Mouse (Mus musculus) testis, adult 2 months (tissue): Measurements from ENCODE around the gene Hist1h2bq.
"Not testable (repeated sequence)": the region's sequence is repeated elsewhere in the genome, so short reads cannot be mapped to it uniquely, and the experiment has no call there.

ENCODE experiments used
- CTCF ChIP-seq: fragments of 200-500 bp; IDR thresholded peaks from 2 replicates; pipeline ENCODE4 v1.5.1; 2012; ENCODE audit warnings: low read depth, mild to moderate bottlenecking, inconsistent platforms, low read length, moderate library complexity; ENCODE audit not compliant: control insufficient read depth, insufficient read depth, insufficient replicate concordance
- POLR2A ChIP-seq: fragments of 200-500 bp; IDR thresholded peaks from 2 replicates; pipeline ENCODE4 v1.6.1; 2012; ENCODE audit warnings: low read depth, mild to moderate bottlenecking, inconsistent platforms, low read length, moderate library complexity; ENCODE audit not compliant: control insufficient read depth

GRCm38 (mm10) chr13:21846356-21846755 is 36.4 kb upstream of the Hist1h2bq start:
- not testable (repeated sequence) for TF ChIP-seq CTCF, POLR2A
